Mouse (Mus musculus) adrenal gland, adult (tissue): ENCODE results near the gene Trim30d.
"Not testable (repeated sequence)": the region's sequence is repeated elsewhere in the genome, so short reads cannot be mapped to it uniquely, and the experiment has no call there.

Experiments used
- DNase-seq, 2 experiments: peaks; one replicate each; pipeline ENCODE4 v3.0.0; 2022 to 2023; ENCODE audit warnings: low spot score in 1 of 2; ENCODE audit not compliant: inconsistent age in 2 of 2

The Trim30d gene

DNA sequence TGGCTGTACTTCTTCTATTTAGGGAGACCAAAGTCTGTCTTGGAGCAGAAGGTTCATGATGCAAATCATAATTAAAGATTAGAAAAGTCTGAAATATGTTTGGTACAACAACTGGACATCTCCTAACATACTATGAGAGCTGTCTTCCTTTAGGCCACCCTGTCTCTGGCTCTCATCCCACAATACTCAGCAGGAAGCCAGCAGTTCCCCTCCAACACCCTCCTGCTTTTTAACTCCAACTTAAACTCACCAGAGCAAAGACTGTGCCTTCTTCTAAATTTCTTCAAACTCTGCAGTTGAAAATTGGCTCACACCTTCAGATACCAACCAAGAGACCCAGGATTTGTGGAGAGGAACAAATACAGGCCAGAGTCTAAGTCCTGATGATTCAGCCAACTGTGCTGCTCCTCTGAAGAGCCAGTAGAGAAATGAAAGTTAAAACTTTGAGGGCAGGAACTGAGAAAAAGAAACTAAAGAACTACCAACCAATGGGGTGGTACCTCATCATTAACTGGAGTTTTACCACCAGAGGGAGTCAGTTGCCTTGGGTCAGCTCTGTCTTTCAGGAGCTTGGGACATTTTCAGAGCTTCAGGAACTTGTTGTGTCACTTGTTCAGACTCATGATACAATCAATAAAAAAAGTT lies at the start of gene Trim30d:
Gene Trim30d (minus strand): TSS at position 429 of the 645 bp plus-strand sequence.
- DNase-seq, result peak; percentile 22 to 76

DNA sequence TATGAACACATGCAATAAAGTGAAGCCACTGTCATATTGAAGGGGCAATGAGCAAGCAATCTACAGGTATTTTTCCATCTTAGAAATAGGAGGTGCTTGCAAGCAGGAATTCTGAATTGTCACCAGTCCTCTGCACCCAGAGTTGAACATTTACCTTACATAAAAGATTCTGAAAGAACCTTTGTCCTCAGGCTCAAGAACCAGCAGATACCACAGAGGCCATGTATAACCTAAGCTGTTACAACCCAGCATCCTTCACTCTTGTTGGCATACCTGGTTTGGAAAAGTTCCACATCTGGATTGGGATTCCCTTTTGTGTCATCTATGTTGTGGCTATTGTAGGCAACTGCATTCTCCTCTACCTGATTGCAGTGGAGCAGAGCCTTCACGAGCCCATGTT lies 45.1 kb upstream of the Trim30d start:
- DNase-seq, result no peak

DNA sequence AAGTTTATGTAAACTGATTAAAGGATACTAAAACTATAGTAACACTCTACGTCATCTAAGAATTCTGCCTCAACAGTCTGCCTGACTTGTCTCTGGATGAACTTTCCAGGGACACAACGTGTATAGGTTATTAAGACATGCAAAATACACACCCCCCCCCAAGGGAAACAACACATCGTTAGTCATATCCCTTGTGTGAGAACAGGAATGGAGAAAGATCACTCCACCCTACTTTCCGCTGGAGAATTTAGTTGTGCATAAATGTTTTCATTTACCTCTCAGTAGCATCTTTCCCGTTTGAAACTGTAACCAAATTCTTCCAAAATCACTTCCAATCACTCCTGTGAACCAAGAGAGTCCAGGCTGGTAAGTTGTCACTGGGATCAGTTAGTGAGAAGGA lies 42.2 kb upstream of the Trim30d start, which contains the start of gene Olfr651:
Gene Olfr651 (plus strand): TSS at position 301 of the 400 bp plus-strand sequence.
- no peak for DNase-seq

DNA sequence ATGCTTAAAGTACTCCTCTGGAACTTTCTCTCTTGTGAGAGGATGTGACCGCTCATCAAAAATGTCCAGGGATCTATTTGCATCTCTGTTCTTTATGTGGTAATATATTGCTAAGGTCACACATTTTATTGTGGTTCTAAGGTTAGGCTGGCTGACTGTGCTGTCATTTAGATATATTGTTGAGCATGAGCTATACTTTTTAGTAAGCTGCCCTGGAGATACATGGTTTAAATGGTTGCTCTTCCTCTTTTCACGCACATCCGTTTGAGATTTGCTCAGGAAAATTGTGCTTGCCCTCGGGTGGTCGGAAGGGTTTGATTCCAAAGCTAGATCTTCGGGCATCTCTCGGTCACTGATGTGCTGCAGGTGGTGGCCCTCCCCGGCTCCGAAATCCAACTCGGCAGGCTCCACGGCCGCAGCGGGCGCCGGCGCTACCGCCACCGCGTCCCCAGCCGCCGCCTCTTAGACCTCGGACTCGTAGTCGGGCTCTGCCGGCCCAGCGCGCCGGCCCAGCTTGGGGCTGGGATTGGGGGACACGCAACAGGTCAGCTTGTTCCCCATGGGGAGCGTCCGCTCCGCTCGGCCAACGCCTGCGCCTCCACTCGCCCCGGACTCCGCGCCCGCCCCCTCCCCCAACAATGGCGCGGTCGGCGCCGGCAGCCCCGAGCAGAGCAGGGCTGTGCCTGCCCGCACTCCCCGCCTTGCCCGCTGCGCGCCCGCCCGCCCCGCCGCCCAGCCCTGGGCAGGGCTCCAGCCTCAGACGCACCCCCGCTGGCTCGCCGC lies 5.9 kb downstream of the Trim30d start:
- DNase-seq, result peak; percentile 54 to 76

DNA sequence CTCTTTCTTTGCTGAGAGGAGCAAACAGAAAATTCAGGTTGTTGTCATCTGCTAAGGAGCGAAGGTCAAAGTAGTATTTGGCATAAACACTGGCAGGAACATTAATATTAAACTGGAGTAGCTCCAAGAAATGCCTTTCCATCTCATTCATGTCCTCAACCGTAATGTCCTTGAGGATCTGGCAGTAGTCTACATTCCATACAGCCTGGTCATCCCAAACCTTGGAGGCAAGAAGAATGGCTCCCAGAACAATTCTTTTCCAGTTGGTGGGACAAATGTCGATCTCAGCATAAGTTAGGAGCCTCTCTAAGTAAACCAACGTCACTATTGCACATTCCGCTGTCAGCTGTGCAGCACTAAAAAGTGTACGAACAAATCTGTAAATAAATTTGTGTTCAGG lies 6.5 kb downstream of the Trim30d start:
- peak; percentile 21 to 63 for DNase-seq

DNA sequence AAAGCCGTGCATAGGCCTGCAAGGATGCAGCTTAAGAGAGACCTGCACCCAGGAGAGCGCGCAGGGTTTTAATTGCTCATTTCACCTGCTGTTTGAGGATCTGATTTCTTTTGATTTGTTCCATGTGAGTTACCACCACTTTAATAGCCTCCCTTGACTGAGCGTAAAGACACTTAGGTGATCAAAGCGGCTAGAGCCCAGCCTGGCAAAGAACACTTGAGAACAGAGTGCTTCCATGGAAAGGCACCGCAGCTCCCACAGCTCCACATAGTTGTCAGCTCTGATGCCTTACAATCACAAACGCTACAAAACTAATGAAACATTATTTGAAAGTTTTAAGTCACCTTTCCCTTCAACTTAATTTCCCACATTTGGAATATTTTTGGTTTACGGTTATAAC lies 8.2 kb downstream of the Trim30d start:
- not testable (repeated sequence) for DNase-seq

DNA sequence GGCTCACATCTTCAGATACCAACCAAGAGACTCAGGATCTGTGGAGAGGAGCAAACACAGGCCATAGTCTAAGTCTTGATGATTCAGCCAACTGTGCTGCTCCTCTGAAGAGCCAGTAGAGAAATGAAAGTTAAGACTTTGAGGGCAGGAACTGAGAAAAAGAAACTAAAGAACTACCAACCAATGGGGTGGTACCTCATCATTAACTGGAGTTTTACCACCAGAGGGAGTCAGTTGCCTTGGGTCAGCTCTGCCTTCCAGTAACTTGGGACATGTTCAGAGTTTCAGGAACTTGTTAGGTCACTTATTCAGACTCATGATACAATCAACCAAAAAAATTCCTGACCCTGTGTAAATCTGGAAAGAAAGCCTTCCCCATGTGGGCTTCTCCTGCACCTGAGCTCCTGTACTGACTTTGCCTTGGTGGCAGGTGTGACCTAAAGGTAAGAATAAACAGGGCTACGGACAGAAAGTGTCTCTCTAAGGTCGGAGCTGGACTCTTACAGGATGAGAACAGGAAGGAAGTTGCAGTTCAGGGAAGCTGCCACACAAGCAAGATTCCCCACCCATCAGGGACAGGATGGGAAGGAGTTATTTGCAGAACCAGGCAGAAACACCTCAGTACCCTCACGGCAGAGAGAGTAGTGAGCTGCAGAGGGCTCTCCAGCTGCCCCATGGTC lies 42.4 kb downstream of the Trim30d start, which contains the start of gene Trim30a:
Gene Trim30a (minus strand): TSS at position 129 of the 680 bp plus-strand sequence.
- DNase-seq, result peak; percentile 43 to 79

DNA sequence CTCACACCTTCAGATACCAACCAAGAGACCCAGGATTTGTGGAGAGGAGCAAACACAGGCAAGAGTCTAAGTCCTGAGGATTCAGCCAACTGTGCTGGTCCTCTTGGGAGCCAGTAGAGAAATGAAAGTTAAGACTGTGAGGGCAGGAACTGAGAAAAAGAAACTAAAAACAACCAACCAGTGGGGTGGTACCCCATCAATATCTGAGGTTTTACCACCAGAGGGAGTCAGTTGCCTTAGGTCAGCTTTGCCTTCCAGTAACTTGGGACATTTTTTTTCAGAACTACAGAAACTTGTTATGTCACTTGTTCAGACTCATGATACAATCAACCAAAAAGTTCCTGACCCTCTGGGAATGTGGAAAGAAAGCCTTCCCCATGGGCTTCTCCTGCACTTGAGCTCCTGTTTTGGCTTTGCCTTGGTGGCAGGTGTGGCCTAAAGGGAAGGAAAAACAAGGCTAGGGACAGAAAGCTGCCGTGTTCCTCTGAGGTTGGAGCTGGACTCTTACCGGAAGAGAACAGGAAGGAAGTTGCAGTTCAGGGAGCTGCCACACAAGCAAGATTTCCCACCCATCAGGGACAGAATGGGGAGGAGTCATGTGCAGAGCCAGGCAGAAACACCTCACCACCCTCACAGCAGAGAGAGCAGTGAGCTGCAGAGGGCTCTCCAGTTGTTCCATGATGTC lies 61.5 kb downstream of the Trim30d start:
- peak; percentile 33 to 77 for DNase-seq
